Mouse (Mus musculus): ENCODE results near the gene Pak7.

The Pak7 gene

GRCm38 (mm10) chr2:136050793-136051615, 336.8 kb downstream of the Pak7 start:
- DNase-seq (ENCODE audit: low spot score in 2 of 2): no peak

- no peak for DNase-seq (ENCODE audit: low spot score in 2 of 2)
Observed at GRCm38 (mm10) chr2:136048464-136048863, 339.3 kb downstream of the Pak7 start.
